Mouse (Mus musculus): ENCODE measurements around the gene Shkbp1. TPM values are rescaled to one million over a fixed set of nuclear protein-coding genes. Genes with fewer than 3 reads are reported as not detected.

Gene Shkbp1
- total RNA-seq, 2 experiments from 2014 or later, result 18.4 to 19.8 TPM

GRCm38 (mm10) chr7:27308821-27309549 lies 46.8 kb downstream of the Shkbp1 start:
- peak; percentile 45 for DNase-seq

DNA sequence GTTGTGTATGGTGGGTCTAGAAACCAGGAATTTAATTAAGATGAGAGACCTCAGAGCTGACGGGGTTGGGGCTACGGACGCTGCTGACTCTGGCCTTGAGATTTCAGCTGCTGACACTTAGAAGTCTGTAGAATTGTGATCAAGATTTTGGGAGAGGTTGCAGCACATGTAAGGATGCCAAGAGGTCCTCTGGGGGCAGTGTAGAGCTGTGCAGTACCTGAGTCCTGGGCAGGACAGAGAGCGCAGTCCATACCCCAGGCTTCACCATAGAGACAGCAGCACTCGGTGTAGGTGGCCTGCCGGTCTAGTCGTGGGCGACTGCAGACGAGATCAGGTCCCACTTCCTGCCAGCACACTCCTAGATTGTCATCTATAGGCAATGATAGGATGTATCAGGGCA lies 48.3 kb downstream of the Shkbp1 start:
- DNase-seq, result no peak

DNA sequence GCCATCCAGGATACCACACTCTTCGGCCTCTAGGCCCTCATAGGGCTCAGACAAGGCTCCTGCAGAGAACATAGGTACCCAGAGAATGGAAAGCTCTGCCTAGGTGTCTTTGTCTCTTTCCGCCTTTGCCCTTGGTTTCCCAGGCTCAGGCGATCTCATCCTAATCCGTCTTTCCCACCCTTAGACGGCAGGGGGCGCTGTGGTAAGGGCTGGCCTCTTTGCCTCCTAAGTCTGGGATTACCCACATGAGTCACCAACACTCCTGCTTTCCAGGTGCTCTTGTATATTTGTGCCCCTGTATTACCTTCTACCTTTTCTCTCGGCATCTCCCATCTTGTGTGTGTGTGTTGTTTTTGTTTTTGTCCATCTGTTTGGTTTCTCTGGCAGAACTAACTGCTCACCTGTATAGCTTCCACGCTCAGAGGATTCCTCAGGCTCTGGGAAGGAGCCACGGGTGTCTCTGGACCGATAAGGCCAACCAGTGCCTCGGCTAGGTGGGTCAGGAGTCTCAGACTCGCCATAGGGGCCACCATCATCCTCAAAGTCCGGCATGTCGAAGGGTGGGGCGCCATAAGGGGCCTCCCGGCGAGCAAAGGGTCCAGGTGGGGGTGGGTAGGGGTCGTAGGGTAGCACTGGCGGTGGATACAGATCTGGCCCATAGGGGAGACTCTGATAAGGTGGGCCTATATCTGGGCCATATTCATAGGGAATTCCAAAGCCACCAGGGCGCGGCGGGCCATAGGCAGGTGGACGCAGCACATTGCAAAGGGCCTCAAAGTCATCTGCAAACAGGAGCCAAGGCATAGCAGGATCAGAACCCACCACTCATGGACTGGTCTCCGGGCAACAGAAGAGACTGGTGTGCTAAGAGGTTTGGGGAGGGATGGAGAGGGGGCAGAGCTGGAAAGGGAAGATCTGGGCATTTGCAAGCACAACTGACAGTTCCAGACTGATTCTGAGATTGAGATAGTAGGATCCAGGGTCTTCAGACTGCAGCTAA lies 49.4 kb downstream of the Shkbp1 start:
- peak; percentile 72 for DNase-seq

DNA sequence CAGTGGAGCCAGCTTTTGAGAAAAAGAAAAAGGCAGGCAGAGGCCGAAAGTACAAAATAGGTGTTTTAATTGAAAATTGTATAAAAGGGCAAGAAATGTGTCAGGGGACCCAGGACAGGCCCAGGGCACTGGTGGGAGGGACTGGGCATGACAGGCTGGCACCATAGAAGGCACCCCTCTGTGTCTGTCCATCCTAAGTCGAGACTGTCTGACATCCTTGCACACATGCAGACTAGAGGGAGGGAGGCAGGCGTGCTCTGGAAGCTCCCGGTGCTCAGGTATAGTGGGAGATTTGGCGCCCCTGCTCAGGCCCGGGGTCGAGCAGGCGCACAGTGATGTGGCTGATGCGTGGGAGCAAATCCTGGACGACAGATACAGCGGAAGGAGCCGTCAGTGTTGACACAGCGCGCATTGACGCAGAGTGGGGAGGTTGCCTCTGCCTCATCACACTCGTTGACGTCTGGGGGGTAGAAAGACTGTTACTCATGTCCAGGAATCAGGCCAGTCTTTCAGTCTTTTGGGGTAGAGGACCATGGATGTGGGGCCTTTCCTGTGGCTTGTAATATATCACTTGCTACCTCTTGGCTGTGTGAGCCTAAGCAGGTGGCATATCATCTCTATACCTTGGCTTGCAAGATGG lies 50.6 kb downstream of the Shkbp1 start:
- DNase-seq, result no peak

- DNase-seq, result peak; percentile 86
Observed at GRCm38 (mm10) chr7:27302172-27302571, 53.6 kb downstream of the Shkbp1 start.

DNA sequence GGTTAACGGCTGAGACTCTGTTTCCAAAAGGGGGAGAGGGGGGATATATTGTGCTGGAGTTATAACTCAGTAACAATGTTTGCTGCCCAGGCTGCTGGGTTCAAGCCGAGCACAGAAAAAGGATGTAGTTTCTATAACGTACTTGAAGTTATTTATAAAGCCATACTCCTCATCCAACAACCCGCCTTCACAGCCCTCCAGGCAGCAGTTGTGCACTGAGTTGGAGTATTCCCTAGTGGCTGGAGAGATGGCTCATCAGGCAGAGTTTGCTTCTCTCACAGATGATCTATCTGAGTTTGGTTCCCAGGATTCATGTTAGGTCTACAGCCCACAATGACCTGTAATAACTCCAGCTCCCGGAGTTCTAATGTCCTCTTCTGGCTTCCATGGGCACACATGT lies 55.0 kb downstream of the Shkbp1 start:
- DNase-seq, result no peak

GRCm38 (mm10) chr7:27300351-27300750 lies 55.5 kb downstream of the Shkbp1 start:
- no peak for DNase-seq

DNA sequence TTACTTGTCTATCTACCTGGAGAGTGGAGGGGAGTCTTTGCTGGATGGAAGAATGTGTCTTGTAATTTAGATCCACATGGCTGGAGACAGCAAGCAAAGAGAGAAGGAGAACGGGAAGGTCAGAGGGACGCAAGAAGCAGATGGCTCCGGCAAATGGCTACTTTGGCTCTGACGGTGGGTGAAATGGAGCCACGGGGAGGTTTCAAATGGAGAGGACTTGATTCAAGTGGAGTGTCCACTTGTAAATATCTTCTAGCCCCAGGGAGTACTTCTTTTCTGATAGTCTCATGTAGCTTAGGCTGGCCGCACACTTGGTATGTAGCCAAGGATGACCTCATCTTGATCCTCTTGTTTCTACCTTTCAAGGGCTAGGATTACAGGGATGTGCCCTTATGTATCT lies 57.0 kb downstream of the Shkbp1 start:
- DNase-seq, result no peak

DNA sequence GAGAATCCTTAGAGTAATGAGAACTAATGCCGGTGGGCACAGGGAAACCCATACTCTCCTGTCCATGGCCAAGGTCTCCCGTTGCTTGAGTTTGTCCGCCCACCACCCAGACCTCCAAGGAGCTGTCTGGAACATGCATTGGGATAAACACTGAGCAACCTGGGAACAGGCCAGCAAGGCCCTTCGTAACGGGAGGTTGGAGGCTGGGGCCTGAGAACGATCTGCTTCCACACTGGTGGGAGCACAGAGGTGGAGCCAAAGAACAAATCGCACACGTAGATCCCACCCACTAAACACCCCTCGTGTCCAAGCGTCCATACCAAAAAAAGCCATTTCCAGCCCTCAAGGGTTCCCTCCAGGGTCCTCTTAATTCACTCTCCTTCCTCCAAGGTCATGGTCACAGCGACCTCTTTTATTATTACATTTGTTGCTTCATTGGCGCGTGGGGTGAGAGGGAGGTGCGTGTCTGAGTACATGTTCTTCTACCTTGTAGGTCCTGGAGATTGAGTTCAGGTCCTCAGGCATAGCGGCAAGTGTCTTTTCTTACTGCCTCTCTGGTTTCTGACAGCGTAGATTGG lies 57.7 kb downstream of the Shkbp1 start:
- DNase-seq, result no peak

GRCm38 (mm10) chr7:27296518-27296917 lies 59.3 kb downstream of the Shkbp1 start:
- no peak for DNase-seq

DNA sequence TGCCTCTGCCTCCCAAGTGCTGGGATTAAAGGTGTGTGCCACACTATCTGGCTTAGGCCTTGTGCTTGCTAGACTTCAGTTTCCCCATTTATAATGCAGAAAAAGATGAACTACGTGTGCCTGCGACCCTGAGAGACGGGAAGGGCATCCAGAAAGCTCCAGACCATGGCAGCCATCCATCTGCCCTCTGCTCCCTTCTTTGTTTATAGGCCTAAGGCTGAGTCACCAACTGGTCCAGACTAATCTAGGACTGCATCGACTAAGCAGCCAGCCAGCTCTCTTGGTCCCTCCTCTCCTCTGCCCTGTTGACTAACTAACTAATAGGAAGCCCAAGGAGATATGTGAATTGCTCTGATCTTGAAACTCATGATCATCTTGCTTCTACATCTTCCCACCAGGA lies 59.9 kb downstream of the Shkbp1 start:
- DNase-seq, result no peak

Other genes starting within 250 kb of the Shkbp1 start
- not detected for gene Cyp2f2, start 236.1 kb downstream of the Shkbp1 start, total RNA-seq (2021)
- gene Cyp2t4, start 202.3 kb downstream of the Shkbp1 start, total RNA-seq (2021), result not detected
- gene Egln2, start 189.2 kb downstream of the Shkbp1 start, total RNA-seq (2021), result 10 to 100 TPM; 57.0 to 59.0 TPM
- gene Rab4b, start 177.1 kb downstream of the Shkbp1 start, total RNA-seq (2021), result 10 to 100 TPM; 24.7 to 27.8 TPM
- not detected for gene Gm21983, start 174.9 kb downstream of the Shkbp1 start, total RNA-seq (2021)
- not detected for gene Mia, start 174.9 kb downstream of the Shkbp1 start, total RNA-seq (2021)
- gene BC024978, start 160.2 kb downstream of the Shkbp1 start, total RNA-seq (2021), result 10 to 100 TPM; 14.6 to 18.0 TPM
- 10 to 100 TPM; 64.8 to 69.5 TPM for gene Snrpa, start 159.7 kb downstream of the Shkbp1 start, total RNA-seq (2021)
- gene Itpkc, start 127.4 kb downstream of the Shkbp1 start, total RNA-seq (2021), result 1 to 10 TPM; 4.6 to 5.3 TPM
- gene Coq8b, start 123.0 kb downstream of the Shkbp1 start, total RNA-seq (2021), result 10 to 100 TPM; 10.2 to 11.2 TPM
- 10 to 100 TPM; 11.5 to 12.1 TPM for gene Numbl, start 97.6 kb downstream of the Shkbp1 start, total RNA-seq (2021)
- 100 to 1,000 TPM; 238 to 255 TPM for gene Ltbp4, start 18.3 kb downstream of the Shkbp1 start, total RNA-seq (2021)
- gene Gm20479, start 1.4 kb upstream of the Shkbp1 start, total RNA-seq (2021), result 1 to 10 TPM in 1 of 2 experiments, not detected in 1; 3.7 TPM
- gene Sptbn4, start 91.7 kb upstream of the Shkbp1 start, total RNA-seq (2021), result under 1 TPM; 0.32 to 0.50 TPM
- gene Blvrb, start 92.0 kb upstream of the Shkbp1 start, total RNA-seq (2021), result 10 to 100 TPM; 36.3 to 44.5 TPM
- 10 to 100 TPM in 1 of 2 experiments, 1 to 10 TPM in 1; 7.4 to 10.1 TPM for gene Sertad3, start 117.7 kb upstream of the Shkbp1 start, total RNA-seq (2021)
- gene Sertad1, start 130.9 kb upstream of the Shkbp1 start, total RNA-seq (2021), result 10 to 100 TPM; 14.4 to 15.5 TPM
- gene Prx, start 143.3 kb upstream of the Shkbp1 start, total RNA-seq (2021), result 1 to 10 TPM; 4.1 to 5.9 TPM
- 1 to 10 TPM in 1 of 2 experiments, under 1 TPM in 1; 0.83 to 1.0 TPM for gene Hipk4, start 167.2 kb upstream of the Shkbp1 start, total RNA-seq (2021)
- gene Pld3, start 197.2 kb upstream of the Shkbp1 start, total RNA-seq (2021), result 10 to 100 TPM; 28.9 to 32.4 TPM
- gene 2310022A10Rik, start 197.2 kb upstream of the Shkbp1 start, total RNA-seq (2021), result 10 to 100 TPM; 54.9 to 58.4 TPM
- 100 to 1,000 TPM; 158 to 164 TPM for gene Akt2, start 235.5 kb upstream of the Shkbp1 start, total RNA-seq (2021)